Mouse (Mus musculus): ENCODE measurements around the gene Fate1. TPM values are rescaled to one million over a fixed set of nuclear protein-coding genes. Genes with fewer than 3 reads are reported as not detected.

Gene Fate1
- total RNA-seq, 2 experiments from 2014 or later, result not detected

Other genes with a start within 250 kb of the Fate1 start
- 42.0 and 52.7 TPM in 2 replicates for gene Vma21, start 157.1 kb upstream of the Fate1 start, total RNA-seq (2015)
- gene Vma21, start 157.1 kb upstream of the Fate1 start, total RNA-seq (2017), result 9.1 and 12.1 TPM in 2 replicates
- gene Gm1141, start 52.0 kb upstream of the Fate1 start, total RNA-seq (2015), result not detected in 2 replicates
- gene Gm1141, start 52.0 kb upstream of the Fate1 start, total RNA-seq (2017), result 0.10 and 0.12 TPM in 2 replicates
- gene Prrg3, start 10.4 kb upstream of the Fate1 start, total RNA-seq (2015), result not detected in 2 replicates
- gene Prrg3, start 10.4 kb upstream of the Fate1 start, total RNA-seq (2017), result not detected in 2 replicates
- gene Cnga2, start 18.9 kb downstream of the Fate1 start, total RNA-seq (2015), result not detected in 2 replicates
- not detected in 2 replicates for gene Cnga2, start 18.9 kb downstream of the Fate1 start, total RNA-seq (2017)
- gene Magea4, start 249.0 kb downstream of the Fate1 start, total RNA-seq (2015), result not detected in 2 replicates
- not detected in 2 replicates for gene Magea4, start 249.0 kb downstream of the Fate1 start, total RNA-seq (2017)